Mouse (Mus musculus): ENCODE measurements around the gene 1110008L16Rik. TPM values are rescaled to one million over a fixed set of nuclear protein-coding genes. Genes with fewer than 3 reads are reported as not detected.
A peak's percentile ranks its signal among the peaks of the same experiment; 100 is the strongest.

1110008L16Rik gene
- polyA plus RNA-seq, 1 experiment from 2014 or later, result 6.0 TPM

DNA sequence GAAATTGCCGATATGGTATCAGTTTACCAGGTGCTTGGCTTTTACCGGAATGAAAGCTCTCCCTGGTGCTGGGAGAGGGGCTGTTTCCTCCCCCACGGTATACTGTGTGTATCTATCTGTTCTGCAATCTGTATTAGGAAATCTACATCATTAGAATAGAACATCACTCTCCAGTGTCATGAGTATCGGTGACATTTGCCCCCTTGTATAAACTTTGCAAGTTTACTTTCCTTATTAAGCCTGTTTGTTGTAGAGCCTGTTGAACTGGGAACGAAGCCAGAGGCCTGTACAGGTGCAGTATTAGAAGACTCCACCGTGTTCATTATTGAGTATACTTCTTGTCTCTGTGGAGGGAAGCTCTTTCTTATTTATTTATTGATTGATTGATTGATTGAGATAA, 54.0 kb downstream of the 1110008L16Rik start:
- no peaks in the 10 kb centered on the region for H3K4me1 ChIP-seq (ENCODE audit: control insufficient read depth, low read depth, low read length)
- no peak overlapping the region for H3K4me2 ChIP-seq (ENCODE audit: low read depth, low read length)
- H3K27me3 ChIP-seq (ENCODE audit: control insufficient read depth, insufficient read depth, low read depth, low read length), result peaks cover 52% of the 10 kb centered on the region
- H3K9me3 ChIP-seq (replicated peaks; ENCODE audit: control insufficient read depth, low read length), result no peaks in the 10 kb centered on the region
- no peak overlapping the region for H3K4me3 ChIP-seq (ENCODE audit: low read depth, low read length)
- 40% methylated on average over 6 of the region's 6 CpGs for WGBS (ENCODE audit: insufficient replicate concordance)
- no peaks in the 10 kb centered on the region for H3K36me3 ChIP-seq (ENCODE audit: control insufficient read depth, insufficient read depth)
- no peak overlapping the region for H3K9ac ChIP-seq (ENCODE audit: low read depth, low read length)
- peak; percentile 82 for ATAC-seq (ENCODE audit: low read depth)
- H3K27ac ChIP-seq (ENCODE audit: low read length), result no peak overlapping the region

- no peaks in the 10 kb centered on the region for H3K4me1 ChIP-seq (ENCODE audit: control insufficient read depth, low read depth, low read length)
- H3K27ac ChIP-seq (ENCODE audit: low read length), result no peak overlapping the region
- H3K36me3 ChIP-seq (ENCODE audit: control insufficient read depth, insufficient read depth), result no peaks in the 10 kb centered on the region
- H3K27me3 ChIP-seq (ENCODE audit: control insufficient read depth, insufficient read depth, low read depth, low read length), result peaks cover 48% of the 10 kb centered on the region
- WGBS (ENCODE audit: insufficient replicate concordance), result 39% methylated on average over 4 of the region's 4 CpGs
- H3K9ac ChIP-seq (ENCODE audit: low read depth, low read length), result no peak overlapping the region
- no peak overlapping the region for H3K4me2 ChIP-seq (ENCODE audit: low read depth, low read length)
- H3K9me3 ChIP-seq (replicated peaks; ENCODE audit: control insufficient read depth, low read length), result no peaks in the 10 kb centered on the region
- no peak; the same call in 1 of the 2 replicates for ATAC-seq (ENCODE audit: low read depth)
- no peak overlapping the region for H3K4me3 ChIP-seq (ENCODE audit: low read depth, low read length)
Observed at GRCm38 (mm10) chr12:55354904-55355303, 55.5 kb downstream of the 1110008L16Rik start.

- H3K27ac ChIP-seq (ENCODE audit: low read length), result no peak overlapping the region
- no peak overlapping the region for H3K4me3 ChIP-seq (ENCODE audit: low read depth, low read length)
- WGBS (ENCODE audit: insufficient replicate concordance), result 21% methylated on average over 1 of the region's 1 CpGs
- no peak overlapping the region for H3K9ac ChIP-seq (ENCODE audit: low read depth, low read length)
- H3K9me3 ChIP-seq (replicated peaks; ENCODE audit: control insufficient read depth, low read length), result no peaks in the 10 kb centered on the region
- ATAC-seq (ENCODE audit: low read depth), result no peak
- no peak overlapping the region for H3K4me2 ChIP-seq (ENCODE audit: low read depth, low read length)
- no peaks in the 10 kb centered on the region for H3K36me3 ChIP-seq (ENCODE audit: control insufficient read depth, insufficient read depth)
- no peaks in the 10 kb centered on the region for H3K4me1 ChIP-seq (ENCODE audit: control insufficient read depth, low read depth, low read length)
- H3K27me3 ChIP-seq (ENCODE audit: control insufficient read depth, insufficient read depth, low read depth, low read length), result peaks cover 47% of the 10 kb centered on the region
Observed at GRCm38 (mm10) chr12:55357303-55357702, 57.9 kb downstream of the 1110008L16Rik start.

DNA sequence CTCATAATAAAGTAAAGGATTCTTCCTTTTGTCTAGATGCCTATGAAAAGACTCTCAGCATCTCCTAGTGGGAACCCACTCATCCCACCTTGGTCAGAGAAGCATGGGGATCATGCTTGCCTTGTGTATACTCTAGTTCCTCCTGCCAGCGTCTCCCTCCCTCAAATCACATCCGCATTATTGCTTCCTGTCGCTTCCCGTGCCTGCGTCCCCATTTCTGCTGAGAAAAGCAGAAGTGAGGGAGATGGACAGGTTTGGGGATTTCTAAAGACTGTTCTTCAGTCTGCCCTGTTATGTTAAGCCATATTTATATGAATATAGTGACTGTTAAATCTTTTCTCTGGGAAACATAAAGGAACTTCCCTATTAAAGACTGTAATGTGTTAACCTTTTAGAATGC, 61.6 kb downstream of the 1110008L16Rik start:
- 35% methylated on average over 5 of the region's 5 CpGs for WGBS (ENCODE audit: insufficient replicate concordance)

DNA sequence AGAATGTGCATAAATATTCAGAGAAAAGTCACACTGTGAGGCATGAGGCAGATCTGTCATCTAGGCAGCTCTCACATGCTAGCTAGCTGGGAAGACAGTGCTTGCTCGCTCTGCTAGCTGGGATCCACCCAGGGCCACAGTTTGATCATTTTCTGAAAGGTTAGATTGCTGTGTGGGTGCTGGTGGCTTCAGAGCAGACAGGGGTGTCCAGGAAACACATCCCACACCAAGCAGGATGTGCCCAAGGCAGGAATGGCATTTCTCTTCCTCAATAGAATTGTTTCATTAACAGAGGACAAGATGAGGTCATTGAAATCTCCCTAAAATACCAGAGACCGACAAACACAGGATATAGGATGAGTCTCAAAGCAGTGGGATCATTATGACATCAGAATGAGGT, 65.7 kb downstream of the 1110008L16Rik start:
- Histone ChIP-seq H3K4me2 (ENCODE audit: low read depth, low read length) (no peak overlapping the region), H3K4me1 (ENCODE audit: control insufficient read depth, low read depth, low read length) (no peaks in the 10 kb centered on the region), H3K9ac (ENCODE audit: low read depth, low read length) (no peak overlapping the region), H3K36me3 (ENCODE audit: control insufficient read depth, insufficient read depth) (no peaks in the 10 kb centered on the region), H3K4me3 (ENCODE audit: low read depth, low read length) (no peak overlapping the region), H3K27me3 (ENCODE audit: control insufficient read depth, insufficient read depth, low read depth, low read length) (peaks cover 31% of the 10 kb centered on the region), H3K27ac (ENCODE audit: low read length) (no peak overlapping the region), H3K9me3 (replicated peaks; ENCODE audit: control insufficient read depth, low read length) (no peaks in the 10 kb centered on the region)
- WGBS (ENCODE audit: insufficient replicate concordance), result 56% methylated on average over 2 of the region's 2 CpGs
- no peak for ATAC-seq (ENCODE audit: low read depth)

More for the DNA sequence above, 61.6 kb downstream of the 1110008L16Rik start:
- Histone ChIP-seq H3K4me2 (ENCODE audit: low read depth, low read length) (no peak overlapping the region), H3K4me3 (ENCODE audit: low read depth, low read length) (no peak overlapping the region), H3K9me3 (replicated peaks; ENCODE audit: control insufficient read depth, low read length) (no peaks in the 10 kb centered on the region), H3K36me3 (ENCODE audit: control insufficient read depth, insufficient read depth) (no peaks in the 10 kb centered on the region), H3K27me3 (ENCODE audit: control insufficient read depth, insufficient read depth, low read depth, low read length) (peaks cover 33% of the 10 kb centered on the region), H3K27ac (ENCODE audit: low read length) (no peak overlapping the region), H3K9ac (ENCODE audit: low read depth, low read length) (no peak overlapping the region), H3K4me1 (ENCODE audit: control insufficient read depth, low read depth, low read length) (no peaks in the 10 kb centered on the region)
- no peak for ATAC-seq (ENCODE audit: low read depth)

DNA sequence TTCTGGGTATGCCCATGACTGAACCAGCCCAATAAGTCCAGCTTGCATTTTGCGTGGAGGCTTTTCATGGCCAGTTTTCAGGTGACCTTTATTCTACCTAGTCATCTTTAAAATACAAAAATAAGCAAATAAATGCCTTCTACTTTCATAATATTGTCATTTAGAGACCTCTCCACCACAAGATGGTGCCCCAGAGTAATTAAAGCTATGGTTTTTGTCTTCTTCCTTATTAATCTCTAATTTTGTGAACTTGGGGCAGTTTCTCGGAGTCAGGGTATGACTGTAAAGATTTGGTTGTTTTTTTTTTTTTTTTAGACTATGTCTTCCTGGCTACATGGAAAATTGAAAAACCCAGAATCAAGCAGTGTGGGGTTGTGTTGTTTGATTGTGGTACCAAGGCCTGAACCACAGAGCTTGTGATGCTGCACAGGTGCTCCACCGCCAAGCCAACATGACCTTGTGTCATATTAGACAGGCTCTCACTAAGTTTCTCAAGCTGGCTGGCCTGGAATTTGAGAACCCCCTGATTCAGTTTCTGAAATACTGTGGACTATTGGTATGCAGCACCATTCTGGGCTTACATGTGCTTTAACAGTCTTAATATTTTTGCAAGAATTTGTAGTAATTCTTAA, 73.2 kb downstream of the 1110008L16Rik start:
- Histone ChIP-seq H3K4me3 (ENCODE audit: low read depth, low read length) (no peak overlapping the region), H3K27ac (ENCODE audit: low read length) (no peak overlapping the region), H3K9me3 (replicated peaks; ENCODE audit: control insufficient read depth, low read length) (no peaks in the 10 kb centered on the region), H3K36me3 (ENCODE audit: control insufficient read depth, insufficient read depth) (no peaks in the 10 kb centered on the region), H3K9ac (ENCODE audit: low read depth, low read length) (no peak overlapping the region), H3K4me1 (ENCODE audit: control insufficient read depth, low read depth, low read length) (no peaks in the 10 kb centered on the region), H3K27me3 (ENCODE audit: control insufficient read depth, insufficient read depth, low read depth, low read length) (peaks cover 8% of the 10 kb centered on the region), H3K4me2 (ENCODE audit: low read depth, low read length) (no peak overlapping the region)
- ATAC-seq (ENCODE audit: low read depth), result no peak
- 78% methylated on average over 3 of the region's 3 CpGs for WGBS (ENCODE audit: insufficient replicate concordance)

- Histone ChIP-seq H3K27ac (ENCODE audit: low read length) (no peak overlapping the region), H3K27me3 (ENCODE audit: control insufficient read depth, insufficient read depth, low read depth, low read length) (no peaks in the 10 kb centered on the region), H3K9ac (ENCODE audit: low read depth, low read length) (no peak overlapping the region), H3K36me3 (ENCODE audit: control insufficient read depth, insufficient read depth) (no peaks in the 10 kb centered on the region), H3K4me1 (ENCODE audit: control insufficient read depth, low read depth, low read length) (no peaks in the 10 kb centered on the region), H3K9me3 (replicated peaks; ENCODE audit: control insufficient read depth, low read length) (no peaks in the 10 kb centered on the region), H3K4me3 (ENCODE audit: low read depth, low read length) (no peak overlapping the region), H3K4me2 (ENCODE audit: low read depth, low read length) (no peak overlapping the region)
- WGBS (ENCODE audit: insufficient replicate concordance), result 82% methylated on average over 16 of the region's 16 CpGs
- ATAC-seq (ENCODE audit: low read depth), result no peak
Observed at GRCm38 (mm10) chr12:55376956-55377609, 77.7 kb downstream of the 1110008L16Rik start.

GRCm38 (mm10) chr12:55377610-55377980, 78.2 kb downstream of the 1110008L16Rik start:
- 69% methylated on average over 6 of the region's 6 CpGs for WGBS (ENCODE audit: insufficient replicate concordance)
- no peaks in the 10 kb centered on the region for H3K4me1 ChIP-seq (ENCODE audit: control insufficient read depth, low read depth, low read length)
- H3K27ac ChIP-seq (ENCODE audit: low read length), result no peak overlapping the region
- H3K9me3 ChIP-seq (replicated peaks; ENCODE audit: control insufficient read depth, low read length), result no peaks in the 10 kb centered on the region
- no peaks in the 10 kb centered on the region for H3K27me3 ChIP-seq (ENCODE audit: control insufficient read depth, insufficient read depth, low read depth, low read length)
- no peak overlapping the region for H3K4me3 ChIP-seq (ENCODE audit: low read depth, low read length)
- no peak for ATAC-seq (ENCODE audit: low read depth)
- no peak overlapping the region for H3K4me2 ChIP-seq (ENCODE audit: low read depth, low read length)
- H3K36me3 ChIP-seq (ENCODE audit: control insufficient read depth, insufficient read depth), result no peaks in the 10 kb centered on the region
- no peak overlapping the region for H3K9ac ChIP-seq (ENCODE audit: low read depth, low read length)

DNA sequence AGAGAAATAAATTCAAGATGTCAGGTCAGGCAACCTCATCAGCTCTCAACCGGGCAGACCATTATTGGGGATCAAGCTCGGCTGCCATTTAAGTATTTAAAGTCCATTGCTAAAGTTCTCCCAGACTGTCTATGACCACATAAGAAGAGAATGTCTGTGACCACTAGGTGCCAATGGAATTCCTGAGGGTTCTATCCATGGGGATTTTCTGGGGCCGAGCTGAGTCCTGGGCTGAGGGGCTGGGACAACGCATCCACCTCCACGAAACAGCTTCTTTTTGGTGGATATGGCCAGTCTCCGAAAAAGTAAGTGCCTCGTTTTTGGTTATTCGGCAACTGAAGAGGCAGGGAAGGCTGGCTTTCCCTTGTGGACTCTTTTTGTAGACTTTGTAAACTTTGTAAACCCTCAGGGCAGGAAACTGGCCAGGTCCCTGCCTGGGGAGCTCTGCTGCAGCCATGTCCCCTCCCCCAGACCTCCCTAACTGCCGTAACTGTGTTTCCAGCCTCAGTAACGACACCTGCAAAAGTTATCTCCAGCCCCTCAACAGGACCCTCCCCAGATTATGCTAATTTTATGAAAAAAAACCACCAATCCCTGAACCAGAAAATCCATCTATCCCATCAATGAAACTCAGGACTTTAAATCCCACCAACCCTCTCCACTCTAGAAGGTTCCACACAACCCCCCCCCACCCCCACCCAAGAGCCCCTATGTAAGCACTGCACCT, 84.8 kb downstream of the 1110008L16Rik start, which contains the start of gene Psma6:
Gene Psma6, plus strand, starts transcription at position 200 of the 727 bp plus-strand sequence.
- ATAC-seq (ENCODE audit: low read depth), result no peak
- no peak within 1 kb of the TSS for H3K4me2 ChIP-seq (ENCODE audit: low read depth, low read length)
- no peaks in the 10 kb centered on the region; the same call in 1 of the 2 replicates for H3K27me3 ChIP-seq (ENCODE audit: control insufficient read depth, insufficient read depth, low read depth, low read length)
- no peaks in the 10 kb centered on the region for H3K9me3 ChIP-seq (replicated peaks; ENCODE audit: control insufficient read depth, low read length)
- no peaks in the 10 kb centered on the region for H3K36me3 ChIP-seq (ENCODE audit: control insufficient read depth, insufficient read depth)
- 64% methylated on average over 10 of the region's 10 CpGs for WGBS (ENCODE audit: insufficient replicate concordance)
- peaks cover 6% of the 10 kb centered on the region; the same call in 1 of the 2 replicates for H3K4me1 ChIP-seq (ENCODE audit: control insufficient read depth, low read depth, low read length)
- H3K9ac ChIP-seq (ENCODE audit: low read depth, low read length), result no peak within 1 kb of the TSS
- H3K27ac ChIP-seq (ENCODE audit: low read length), result no peak within 1 kb of the TSS
- no peak within 1 kb of the TSS for H3K4me3 ChIP-seq (ENCODE audit: low read depth, low read length)

Measured in liver, embryonic 16.5 days (tissue).